Mouse (Mus musculus) liver, embryonic 15.5 days (tissue): ENCODE results near the gene Fxyd1. TPM values are rescaled to one million over a fixed set of nuclear protein-coding genes. Genes with fewer than 3 reads are reported as not detected.

Source experiments
- ATAC-seq: fragments of 200-750 bp; cut with Nextera tagmentation; 2 replicates; pipeline ENCODE4 v1.8.0; 2017; ENCODE audit warnings: moderate number of reproducible peaks, mild to moderate bottlenecking, moderate library complexity; ENCODE audit not compliant: insufficient read depth
- H3K27ac ChIP-seq: fragments of 300-500 bp; sonication (generic); replicated peaks from 2 replicates; pipeline ENCODE4 v1.5.1; 2015; ENCODE audit warnings: mild to moderate bottlenecking, inconsistent platforms
- H3K27me3 ChIP-seq: fragments of 300-500 bp; sonication (generic); 2 replicates; pipeline ENCODE4 v1.6.1; 2015; ENCODE audit warnings: mild to moderate bottlenecking, inconsistent platforms
- H3K36me3 ChIP-seq: fragments of 300-500 bp; sonication (generic); replicated peaks from 2 replicates; pipeline ENCODE4 v1.6.1; 2015; ENCODE audit warnings: moderate library complexity, mild to moderate bottlenecking, inconsistent platforms
- H3K4me1 ChIP-seq: fragments of 300-500 bp; sonication (generic); replicated peaks from 2 replicates; pipeline ENCODE4 v1.6.1; 2015; ENCODE audit warnings: inconsistent platforms
- H3K4me2 ChIP-seq: fragments of 300-500 bp; sonication (generic); 2 replicates; pipeline ENCODE4 v1.6.1; 2015; ENCODE audit warnings: moderate library complexity, mild to moderate bottlenecking, inconsistent platforms
- H3K4me3 ChIP-seq: fragments of 300-500 bp; sonication (generic); replicated peaks from 2 replicates; pipeline ENCODE4 v1.5.1; 2015; ENCODE audit warnings: mild to moderate bottlenecking, inconsistent platforms
- H3K9ac ChIP-seq: fragments of 300-500 bp; sonication (generic); 2 replicates; pipeline ENCODE4 v1.6.1; 2015; ENCODE audit warnings: moderate library complexity, mild to moderate bottlenecking, inconsistent platforms
- H3K9me3 ChIP-seq: fragments of 300-500 bp; sonication (generic); replicated peaks from 2 replicates; pipeline ENCODE4 v1.6.1; 2016; ENCODE audit warnings: inconsistent platforms
- WGBS: fragments of 180-500 bp; shearing (Covaris S2); methylation state at CpG from one replicate; pipeline ENCODE4 v1.1.7; 2015; ENCODE audit warnings: mixed read lengths; ENCODE audit not compliant: insufficient replicate concordance; 5-methylcytosine and 5-hydroxymethylcytosine counted together
- polyA plus RNA-seq: library from polyadenylated mRNA; unstranded; fragments of >200 nt; fragmentation: Nextera tagmentation; extraction: Ambion mirVana; gene quantifications from 2 replicates; pipeline ENCODE4 v1.2.1, GENCODE M21; 2015

Fxyd1 gene
- polyA plus RNA-seq, 1 experiment from 2014 or later: 88.6 TPM

- 14% methylated on average over 2 of the region's 2 CpGs for WGBS
Observed at GRCm38 (mm10) chr7:31089721-31090120, 32.7 kb upstream of the Fxyd1 start.

GRCm38 (mm10) chr7:31088206-31088605 is 31.2 kb upstream of the Fxyd1 start:
- Histone ChIP-seq H3K27me3 (no peaks in the 10 kb centered on the region), H3K27ac (no peak overlapping the region), H3K4me1 (no peaks in the 10 kb centered on the region; the same call in 1 of the 2 replicates), H3K36me3 (no peaks in the 10 kb centered on the region), H3K4me2 (no peak overlapping the region), H3K4me3 (no peak overlapping the region), H3K9ac (no peak overlapping the region), H3K9me3 (no peaks in the 10 kb centered on the region)
- ATAC-seq: no peak
- 38% methylated on average over 3 of the region's 3 CpGs for WGBS

More at GRCm38 (mm10) chr7:31089721-31090120, 32.7 kb upstream of the Fxyd1 start:
- ATAC-seq: no peak
- H3K27ac ChIP-seq: no peak overlapping the region
- H3K4me3 ChIP-seq: no peak overlapping the region
- no peak overlapping the region for H3K9ac ChIP-seq
- H3K36me3 ChIP-seq: no peaks in the 10 kb centered on the region
- no peak overlapping the region for H3K4me2 ChIP-seq
- H3K27me3 ChIP-seq: no peaks in the 10 kb centered on the region
- no peaks in the 10 kb centered on the region; the same call in 1 of the 2 replicates for H3K4me1 ChIP-seq
- H3K9me3 ChIP-seq: no peaks in the 10 kb centered on the region

- H3K4me2 ChIP-seq: no peak overlapping the region
- H3K27me3 ChIP-seq: no peaks in the 10 kb centered on the region
- no peak overlapping the region for H3K4me3 ChIP-seq
- ATAC-seq: no peak
- H3K4me1 ChIP-seq: no peaks in the 10 kb centered on the region; the same call in 1 of the 2 replicates
- WGBS: 19% methylated on average over 2 of the region's 2 CpGs
- no peak overlapping the region for H3K27ac ChIP-seq
- no peak overlapping the region for H3K9ac ChIP-seq
- no peaks in the 10 kb centered on the region for H3K36me3 ChIP-seq
- no peaks in the 10 kb centered on the region for H3K9me3 ChIP-seq
Observed at GRCm38 (mm10) chr7:31087262-31087661, 30.3 kb upstream of the Fxyd1 start.

- no peak for ATAC-seq
- no peaks in the 10 kb centered on the region; the same call in 1 of the 2 replicates for H3K4me1 ChIP-seq
- H3K4me3 ChIP-seq: no peak overlapping the region
- no peak overlapping the region for H3K4me2 ChIP-seq
- H3K36me3 ChIP-seq: no peaks in the 10 kb centered on the region
- H3K9me3 ChIP-seq: no peaks in the 10 kb centered on the region
- no peak overlapping the region for H3K9ac ChIP-seq
- H3K27ac ChIP-seq: no peak overlapping the region
- 69% methylated on average over 9 of the region's 9 CpGs for WGBS
- no peaks in the 10 kb centered on the region for H3K27me3 ChIP-seq
Observed at GRCm38 (mm10) chr7:31086175-31086755, 29.3 kb upstream of the Fxyd1 start.

DNA sequence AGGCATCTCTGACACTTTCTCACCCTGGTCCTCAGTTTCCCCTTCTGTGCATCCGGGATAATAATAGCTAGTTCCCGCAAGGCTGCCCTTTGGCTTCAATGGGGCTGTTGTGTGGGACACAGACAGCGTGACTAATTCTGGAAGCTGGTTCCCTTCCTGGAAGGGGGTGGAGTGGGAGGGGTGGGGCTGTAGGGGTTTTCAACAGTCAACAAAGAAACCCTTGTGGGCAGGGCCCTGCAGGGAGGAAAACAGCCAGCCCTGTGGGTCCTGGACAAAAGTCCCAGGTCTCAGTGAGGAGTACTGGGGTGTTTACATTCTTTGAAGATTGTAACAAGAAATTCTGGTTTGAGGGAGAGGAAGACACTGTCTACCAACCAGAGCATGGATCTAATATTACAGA is 28.2 kb upstream of the Fxyd1 start:
- Histone ChIP-seq H3K9me3 (no peaks in the 10 kb centered on the region), H3K36me3 (no peaks in the 10 kb centered on the region), H3K4me2 (no peak overlapping the region), H3K27ac (no peak overlapping the region; the same call in 1 of the 2 replicates), H3K4me3 (no peak overlapping the region), H3K9ac (no peak overlapping the region), H3K4me1 (no peaks in the 10 kb centered on the region; the same call in 1 of the 2 replicates), H3K27me3 (no peaks in the 10 kb centered on the region)
- WGBS: 56% methylated on average over 3 of the region's 3 CpGs
- ATAC-seq: no peak

DNA sequence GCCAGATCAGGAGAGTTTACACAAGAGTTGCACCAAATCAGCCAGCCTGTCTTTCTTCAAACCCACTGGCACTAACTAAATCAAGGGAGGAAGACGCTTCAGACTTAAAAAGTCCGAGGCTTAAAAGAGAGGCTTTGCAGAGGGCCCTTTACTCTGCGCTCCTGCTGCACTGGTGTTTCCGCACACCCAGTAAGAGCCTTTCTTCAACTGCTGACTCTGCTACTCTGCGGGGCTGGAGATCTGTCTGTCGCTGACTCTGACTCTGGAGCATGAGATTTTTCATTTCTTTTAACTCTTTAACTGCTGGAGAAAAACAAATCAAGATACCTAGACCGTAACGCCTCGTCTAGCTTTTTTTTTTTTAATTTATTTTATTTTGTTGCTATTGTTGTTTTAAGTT is 27.1 kb upstream of the Fxyd1 start:
- Histone ChIP-seq H3K4me3 (no peak overlapping the region), H3K27ac (no peak overlapping the region), H3K4me2 (no peak overlapping the region), H3K27me3 (no peaks in the 10 kb centered on the region), H3K4me1 (no peaks in the 10 kb centered on the region; the same call in 1 of the 2 replicates), H3K9ac (no peak overlapping the region), H3K36me3 (no peaks in the 10 kb centered on the region), H3K9me3 (no peaks in the 10 kb centered on the region)
- 52% methylated on average over 9 of the region's 9 CpGs for WGBS
- ATAC-seq: no peak

GRCm38 (mm10) chr7:31082831-31083588 is 26.0 kb upstream of the Fxyd1 start:
- no peaks in the 10 kb centered on the region for H3K9me3 ChIP-seq
- H3K27me3 ChIP-seq: no peaks in the 10 kb centered on the region
- H3K4me1 ChIP-seq: no peaks in the 10 kb centered on the region; the same call in 1 of the 2 replicates
- no peak overlapping the region for H3K4me3 ChIP-seq
- no peak overlapping the region for H3K4me2 ChIP-seq
- H3K9ac ChIP-seq: no peak overlapping the region
- 52% methylated on average over 14 of the region's 14 CpGs for WGBS
- H3K36me3 ChIP-seq: no peaks in the 10 kb centered on the region
- no peak for ATAC-seq
- H3K27ac ChIP-seq: no peak overlapping the region

DNA sequence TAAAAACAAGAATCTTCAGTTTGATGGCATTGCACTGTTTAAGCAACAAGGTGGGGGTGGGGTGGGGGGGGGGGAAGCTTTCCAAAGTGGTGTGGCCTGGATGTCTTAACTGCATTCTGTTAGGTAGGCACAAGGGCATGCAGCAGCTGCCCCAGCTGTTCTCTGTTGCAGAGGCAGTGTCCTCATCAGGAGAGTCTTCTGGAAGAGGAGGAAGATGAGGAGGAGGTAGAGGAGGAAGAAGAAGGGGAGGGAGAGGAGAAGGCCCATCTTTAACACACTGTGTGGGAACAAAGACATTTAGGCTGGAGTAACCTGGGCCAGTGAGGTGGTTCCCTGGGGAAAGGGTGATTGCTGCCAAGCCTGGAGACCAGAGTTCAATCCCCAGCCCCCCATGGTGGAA is 25.1 kb upstream of the Fxyd1 start:
- no peaks in the 10 kb centered on the region for H3K36me3 ChIP-seq
- H3K27ac ChIP-seq: no peak overlapping the region
- no peaks in the 10 kb centered on the region for H3K27me3 ChIP-seq
- no peak for ATAC-seq
- no peaks in the 10 kb centered on the region; the same call in 1 of the 2 replicates for H3K4me1 ChIP-seq
- no peak overlapping the region for H3K4me2 ChIP-seq
- H3K4me3 ChIP-seq: no peak overlapping the region
- no peak overlapping the region for H3K9ac ChIP-seq
- no peaks in the 10 kb centered on the region for H3K9me3 ChIP-seq

- Histone ChIP-seq H3K4me2 (no peak overlapping the region), H3K27me3 (no peaks in the 10 kb centered on the region), H3K27ac (no peak overlapping the region), H3K4me3 (no peak overlapping the region), H3K9me3 (no peaks in the 10 kb centered on the region), H3K4me1 (no peaks in the 10 kb centered on the region; the same call in 1 of the 2 replicates), H3K36me3 (no peaks in the 10 kb centered on the region), H3K9ac (no peak overlapping the region)
- WGBS: 21% methylated on average over 1 of the region's 1 CpGs
- ATAC-seq: no peak
Observed at GRCm38 (mm10) chr7:31081106-31081505, 24.1 kb upstream of the Fxyd1 start.

DNA sequence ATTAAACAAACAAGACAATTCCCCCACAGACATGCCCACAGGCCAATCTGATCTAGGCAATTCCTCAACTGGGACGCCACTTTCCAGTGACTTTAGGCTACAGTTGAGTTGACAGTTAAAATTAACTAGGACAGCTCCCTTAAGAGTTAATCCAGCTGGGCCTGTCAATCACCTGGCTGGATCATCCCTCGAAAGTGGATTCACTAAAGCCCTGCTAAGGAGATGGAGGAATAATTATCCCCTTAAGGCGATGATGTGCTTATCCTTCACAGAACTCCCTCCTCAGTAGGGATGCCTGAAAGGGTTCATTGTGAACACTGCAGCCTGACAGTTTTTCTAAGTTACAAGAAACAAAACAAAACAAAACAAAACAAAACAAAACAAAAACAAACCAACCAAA is 23.6 kb upstream of the Fxyd1 start:
- H3K4me1 ChIP-seq: no peaks in the 10 kb centered on the region; the same call in 1 of the 2 replicates
- no peaks in the 10 kb centered on the region for H3K9me3 ChIP-seq
- no peaks in the 10 kb centered on the region for H3K36me3 ChIP-seq
- no peak for ATAC-seq
- no peak overlapping the region for H3K4me2 ChIP-seq
- no peak overlapping the region for H3K4me3 ChIP-seq
- H3K9ac ChIP-seq: no peak overlapping the region
- H3K27me3 ChIP-seq: no peaks in the 10 kb centered on the region
- no peak overlapping the region for H3K27ac ChIP-seq
- WGBS: 55% methylated on average over 3 of the region's 3 CpGs

- H3K36me3 ChIP-seq: no peaks in the 10 kb centered on the region
- no peaks in the 10 kb centered on the region for H3K9me3 ChIP-seq
- no peak overlapping the region for H3K4me2 ChIP-seq
- no peaks in the 10 kb centered on the region for H3K4me1 ChIP-seq
- no peak overlapping the region for H3K27ac ChIP-seq
- WGBS: 73% methylated on average over 8 of the region's 8 CpGs
- H3K4me3 ChIP-seq: no peak overlapping the region
- H3K9ac ChIP-seq: no peak overlapping the region
- ATAC-seq: no peak
- no peaks in the 10 kb centered on the region for H3K27me3 ChIP-seq
Observed at GRCm38 (mm10) chr7:31079670-31080069, 22.7 kb upstream of the Fxyd1 start.
